Mouse (Mus musculus) ovary, postnatal 36 days (tissue): ENCODE results near the gene Gng7.
"Not testable (repeated sequence)": the region's sequence is repeated elsewhere in the genome, so short reads cannot be mapped to it uniquely, and the experiment has no call there.

Experiments
- DNase-seq: peaks from one replicate; pipeline ENCODE4 v3.0.0; 2022; ENCODE audit warnings: low spot score, mixed read lengths

Gene Gng7

DNA sequence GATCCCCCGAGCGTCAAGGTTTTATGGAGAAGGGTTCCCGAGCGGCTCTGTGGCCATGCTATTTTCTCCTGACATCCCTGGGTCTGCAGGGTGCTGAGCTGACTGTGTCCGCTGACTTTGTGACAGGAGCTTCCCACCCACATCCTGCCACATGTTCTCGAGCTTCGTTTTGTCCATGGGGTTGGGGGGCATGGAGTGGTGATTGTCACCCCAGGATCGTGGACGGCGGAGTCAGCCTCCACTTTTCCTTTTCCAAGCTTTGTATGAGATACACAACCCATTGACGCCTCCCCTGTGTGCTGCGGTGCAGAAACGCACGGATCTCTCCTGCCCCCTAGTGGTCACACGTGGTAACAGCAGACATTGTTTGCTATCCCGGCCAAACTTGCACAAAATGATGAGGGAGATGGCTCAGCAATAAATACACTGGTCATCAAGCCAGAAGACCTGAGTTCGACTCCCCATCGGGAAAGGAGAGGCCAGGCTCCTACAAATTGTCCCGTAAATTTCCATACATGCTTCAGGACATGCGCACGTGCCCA is 19.6 kb downstream of the Gng7 start:
- DNase-seq = peak; percentile 77

DNA sequence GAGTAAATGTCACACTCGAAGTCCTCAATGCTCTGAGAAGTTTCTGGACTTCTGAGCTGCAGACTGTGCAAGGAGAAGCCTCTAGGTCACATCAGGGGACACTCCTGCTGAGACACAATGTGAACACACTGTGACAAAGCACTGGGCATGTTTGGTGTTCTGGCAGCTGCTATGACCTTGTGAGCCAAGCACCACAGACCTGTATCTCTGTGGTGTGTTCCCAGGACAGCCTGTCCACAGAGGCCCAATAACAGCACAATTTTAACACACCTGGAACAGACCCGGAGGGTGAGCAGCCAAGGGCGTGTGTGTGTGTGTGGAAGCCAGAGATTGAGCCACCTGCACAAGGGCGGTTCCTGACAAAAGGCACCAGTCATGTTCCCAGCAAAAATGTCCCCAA is 20.1 kb downstream of the Gng7 start:
- no peak for DNase-seq

DNA sequence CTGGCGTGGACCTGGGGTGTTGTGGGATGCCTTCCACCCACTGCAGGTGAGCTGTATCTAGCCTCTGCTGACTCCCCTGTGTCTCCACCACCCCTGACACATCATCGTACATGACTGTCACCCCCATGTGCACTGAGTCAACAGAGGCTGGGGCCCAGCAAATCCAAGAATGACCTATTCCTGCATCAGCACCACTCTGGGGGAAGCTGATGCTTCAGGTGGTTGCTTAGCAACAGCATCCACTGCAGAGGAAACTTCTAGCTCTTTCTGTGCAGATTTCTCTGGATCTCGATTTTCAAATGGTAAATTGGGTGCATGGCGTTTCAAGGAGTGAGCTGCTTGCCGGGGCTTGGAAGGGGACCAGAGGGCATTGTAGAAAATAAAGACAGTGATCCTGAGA is 21.5 kb downstream of the Gng7 start:
- no peak for DNase-seq

DNA sequence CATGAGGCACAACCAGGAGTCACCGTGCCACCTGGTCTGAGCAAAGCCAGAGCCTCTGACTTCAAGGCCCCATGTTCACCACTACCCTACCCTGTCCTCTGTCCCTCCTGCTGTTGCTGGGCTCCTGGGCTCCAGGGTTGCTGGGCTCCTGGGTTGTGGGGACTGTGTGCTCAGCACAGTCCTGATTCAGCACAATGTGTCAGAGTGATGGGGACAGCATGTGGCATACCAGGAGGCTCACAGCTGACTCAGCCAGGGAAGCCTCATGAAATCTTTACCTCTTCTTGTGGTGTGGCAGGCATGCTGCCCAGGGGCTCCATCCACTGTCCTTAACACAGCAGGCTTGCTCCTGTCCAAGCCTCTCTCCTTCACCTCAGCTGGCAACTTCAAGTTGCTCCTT is 22.8 kb downstream of the Gng7 start:
- no peak for DNase-seq

DNA sequence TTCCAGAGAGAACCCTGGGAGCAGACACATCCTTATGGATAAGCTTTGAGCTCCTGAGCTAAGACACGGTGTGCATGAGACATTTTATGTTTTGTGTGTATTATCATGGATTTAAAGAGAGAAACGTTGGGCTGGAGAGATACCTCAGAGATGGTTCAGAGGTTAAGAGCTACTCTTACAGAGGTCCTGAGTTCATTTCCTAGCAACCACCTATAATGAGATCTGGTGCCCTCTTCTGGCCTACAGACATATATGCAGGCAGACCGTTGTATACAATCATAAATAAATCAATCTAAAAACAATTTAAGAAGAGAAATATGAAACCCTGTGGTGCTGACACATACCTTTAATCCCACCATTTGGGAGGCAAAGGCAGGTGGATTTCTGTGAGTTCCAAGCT is 23.7 kb downstream of the Gng7 start:
- DNase-seq = no peak

DNA sequence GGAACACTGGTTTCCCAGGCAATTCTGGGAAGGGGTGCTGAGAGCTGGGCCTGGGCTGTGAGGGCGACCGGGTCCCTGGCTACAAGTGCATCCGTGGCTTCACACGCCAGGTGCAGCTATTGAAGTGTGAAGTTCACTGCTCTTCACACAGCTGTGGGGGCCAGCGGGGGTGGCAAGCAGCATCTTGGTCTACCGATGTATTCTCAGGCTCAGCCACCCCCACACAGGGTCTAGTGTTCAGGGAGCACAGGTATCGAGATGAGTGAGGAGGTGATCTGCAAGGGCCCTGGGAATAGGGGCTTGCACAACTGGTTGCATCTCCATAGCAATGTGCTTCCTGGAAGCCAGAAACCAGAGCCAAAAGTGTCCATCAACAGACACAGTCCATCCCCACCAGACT is 24.3 kb downstream of the Gng7 start:
- no peak for DNase-seq

DNA sequence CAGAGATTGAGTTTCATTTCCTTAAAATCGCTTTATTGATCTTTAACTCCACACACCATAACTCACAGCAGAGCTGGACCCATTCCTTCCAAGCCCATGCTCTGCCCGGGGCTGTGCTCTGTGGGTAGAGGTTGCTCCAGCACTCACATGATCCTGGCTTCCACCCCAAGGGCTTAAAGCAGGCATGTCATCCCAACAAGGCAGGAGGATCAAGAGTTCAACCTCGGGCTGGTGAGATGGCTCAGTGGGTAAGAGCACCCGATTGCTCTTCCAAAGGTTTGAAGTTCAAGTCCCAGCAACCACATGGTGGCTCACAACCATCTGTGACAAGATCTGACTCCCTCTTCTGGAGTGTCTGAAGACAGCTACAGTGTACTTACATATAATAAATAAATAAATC is 24.9 kb downstream of the Gng7 start:
- not testable (repeated sequence) for DNase-seq

DNA sequence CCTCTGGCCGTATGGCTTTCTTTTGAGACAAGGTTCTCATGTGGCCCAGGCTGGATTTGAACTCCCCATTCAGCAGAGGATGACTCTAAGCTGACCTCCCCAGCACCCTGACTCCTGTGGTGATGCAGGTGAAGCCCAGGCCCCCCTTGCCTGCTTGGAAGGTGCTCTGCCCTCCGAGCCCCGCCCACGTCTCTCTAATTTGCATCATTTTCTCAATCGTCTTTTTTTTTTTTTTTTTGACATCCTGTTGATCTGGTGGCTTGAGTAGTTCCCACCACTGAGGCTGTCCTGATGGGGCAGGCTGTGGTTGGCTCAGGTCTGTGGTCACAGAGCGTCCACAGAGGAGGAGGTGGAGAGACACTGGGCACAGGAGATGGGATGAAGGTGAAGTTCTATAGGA is 25.3 kb downstream of the Gng7 start:
- no peak for DNase-seq

DNA sequence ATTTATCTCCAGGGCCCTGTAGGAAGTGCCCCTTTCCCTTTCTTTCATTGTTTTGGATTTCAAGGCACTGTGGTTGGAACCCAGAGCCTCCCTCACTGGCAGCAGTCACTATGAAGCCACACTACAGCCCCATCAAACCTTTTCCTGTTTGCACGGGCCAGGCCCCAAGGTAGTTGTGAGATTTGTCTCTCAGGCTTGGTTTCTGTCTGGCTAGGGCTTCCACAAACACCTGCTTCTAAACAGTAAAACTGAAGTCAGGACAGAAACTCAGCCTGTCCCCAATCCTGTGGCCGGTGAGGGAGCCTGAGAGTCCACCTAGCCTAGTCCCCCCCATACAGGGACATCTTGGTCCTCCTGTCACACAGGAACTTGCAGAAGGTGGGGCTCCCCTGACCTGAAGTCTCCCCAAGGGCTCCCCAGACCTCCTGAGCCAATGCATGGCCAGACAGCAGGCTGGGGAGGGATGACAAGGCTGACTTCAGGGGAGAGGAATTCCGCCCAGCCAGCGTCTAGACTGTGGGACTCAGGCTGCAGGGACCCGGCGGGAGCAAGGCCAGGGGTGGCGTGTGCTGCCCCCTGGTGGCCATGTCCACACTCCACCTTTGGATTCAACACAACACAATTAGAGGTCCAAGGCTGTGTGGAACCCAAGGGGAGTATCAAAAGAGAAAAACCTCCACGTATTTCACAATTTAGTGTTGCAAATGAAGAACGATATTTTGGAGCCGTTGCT is 26.9 kb downstream of the Gng7 start:
- peak; percentile 85 for DNase-seq

DNA sequence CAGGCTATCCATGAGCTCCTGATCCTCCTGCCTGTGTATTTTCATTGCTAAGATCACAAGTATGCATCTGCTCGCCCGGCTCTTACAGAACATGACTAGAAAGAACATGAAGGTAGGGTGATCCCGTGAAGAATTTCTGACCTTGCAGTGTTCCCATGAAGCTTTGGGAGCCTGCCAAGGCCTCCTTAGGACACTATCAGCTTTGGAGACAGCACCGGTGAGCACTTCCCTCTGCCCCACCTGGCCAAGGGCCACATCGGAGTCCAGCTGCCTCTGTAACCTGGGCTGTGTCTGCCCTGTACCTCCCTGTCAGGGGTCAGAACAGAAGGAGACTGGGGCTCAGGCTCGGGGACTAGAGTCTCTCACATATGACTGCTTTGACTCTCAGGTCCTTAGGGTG is 28.0 kb downstream of the Gng7 start:
- DNase-seq = peak; percentile 51

DNA sequence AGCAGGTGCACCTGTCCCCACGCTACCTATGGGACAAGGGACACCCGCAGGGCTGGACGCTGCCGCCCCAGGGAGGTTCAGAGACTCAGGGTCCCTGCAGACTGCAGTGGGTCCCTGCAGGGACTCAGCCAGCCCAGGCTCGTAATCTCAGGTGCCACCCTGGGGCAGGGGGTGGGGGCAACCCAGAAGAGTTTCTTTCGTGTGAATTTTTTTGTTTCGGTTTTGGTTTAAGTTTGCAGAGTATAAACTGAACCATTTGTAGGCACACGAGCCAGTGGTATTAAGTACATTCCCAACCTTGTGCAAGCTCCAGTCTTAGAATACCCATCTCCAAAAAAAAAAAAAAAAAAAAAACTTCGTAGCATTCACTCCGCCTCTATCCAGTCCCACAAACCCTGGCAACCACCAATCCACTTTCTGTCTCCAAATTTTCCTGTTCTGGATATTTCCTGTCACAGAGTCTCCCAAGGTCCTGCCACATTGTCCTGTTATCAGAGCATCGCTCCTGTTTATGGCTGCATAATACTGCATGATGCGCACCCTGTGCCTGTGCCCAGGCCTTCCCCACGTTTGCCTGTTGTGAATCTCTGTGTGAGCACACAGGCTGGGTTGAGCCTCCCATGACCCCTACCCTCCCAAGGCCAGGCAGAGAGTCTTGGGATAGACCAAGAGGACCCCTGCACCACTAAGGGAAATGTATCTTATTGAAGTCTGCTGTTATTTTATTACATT is 28.6 kb downstream of the Gng7 start:
- no peak for DNase-seq

DNA sequence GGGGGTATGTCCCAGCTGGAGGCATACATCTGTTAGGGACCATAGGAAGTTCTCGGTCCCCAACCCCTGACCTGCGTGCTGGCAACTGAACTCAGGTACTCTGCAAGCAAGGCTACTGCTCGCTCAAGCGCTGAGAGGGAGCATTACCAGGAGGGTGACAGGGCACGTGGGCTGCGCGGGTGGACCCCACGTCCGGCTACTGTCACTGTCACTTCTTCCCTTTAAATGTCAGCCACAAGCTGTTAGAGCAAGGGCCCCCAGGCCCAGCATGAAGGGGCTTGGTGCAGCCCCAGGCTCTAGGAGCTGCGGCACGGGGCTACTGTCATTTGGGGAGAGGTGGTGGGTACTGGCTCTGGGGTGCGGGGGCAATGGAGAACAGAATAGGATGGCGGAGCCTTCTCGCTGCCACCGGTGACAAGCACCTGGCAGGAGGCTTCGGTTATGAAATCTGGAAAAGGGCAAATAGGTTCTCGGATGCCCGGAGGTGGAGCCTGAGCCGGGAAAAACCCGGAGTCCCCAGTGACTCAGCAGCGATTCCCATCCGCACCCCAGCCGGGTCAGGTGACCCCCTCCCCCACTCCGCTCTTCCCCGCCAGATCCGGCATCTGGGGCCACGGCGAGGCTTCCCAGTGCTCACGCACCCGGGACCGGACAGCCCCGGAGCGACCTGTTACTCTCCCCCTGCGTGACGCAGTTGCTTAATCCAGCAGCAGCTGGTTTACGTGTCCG is 29.3 kb downstream of the Gng7 start:
- peak; percentile 49 for DNase-seq

DNA sequence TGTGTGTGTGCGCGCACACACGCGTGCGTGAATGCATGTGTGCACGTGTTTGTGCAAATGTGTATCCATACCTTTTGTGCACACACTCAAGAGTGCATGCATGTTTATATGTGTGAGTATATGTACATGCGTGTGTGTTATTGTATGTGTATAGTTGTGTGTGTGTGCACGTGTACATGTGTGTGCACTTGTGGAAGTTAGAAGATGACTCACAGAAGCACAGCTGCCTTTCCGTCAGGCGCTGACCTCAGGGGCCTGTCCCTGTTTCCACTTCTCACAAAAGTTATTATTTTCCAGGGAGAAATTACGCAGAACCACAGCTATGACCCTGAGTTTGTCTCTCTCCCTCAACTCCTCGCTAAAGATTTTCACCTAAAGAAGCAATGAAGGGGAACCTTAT is 30.5 kb downstream of the Gng7 start:
- DNase-seq = no peak

DNA sequence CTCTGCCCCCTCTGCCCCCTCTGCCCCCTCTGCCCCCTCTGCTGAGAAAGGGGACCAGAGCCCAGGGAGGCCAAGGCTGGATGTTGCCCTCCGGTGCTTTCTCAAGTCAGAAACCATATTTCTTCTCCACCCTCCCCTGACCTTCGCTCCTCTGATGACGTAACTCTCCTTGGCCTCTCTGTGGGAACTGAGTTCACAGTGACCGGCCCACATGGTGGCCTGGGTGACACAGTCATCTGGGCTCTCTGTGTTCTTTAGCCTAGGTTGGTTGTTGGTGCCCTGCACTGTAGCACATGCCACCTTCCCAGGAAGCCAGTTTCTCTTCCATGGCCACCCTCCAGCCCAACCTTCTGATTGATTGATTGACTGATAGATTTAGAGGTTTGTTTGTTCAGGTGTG is 32.4 kb downstream of the Gng7 start:
- no peak for DNase-seq

DNA sequence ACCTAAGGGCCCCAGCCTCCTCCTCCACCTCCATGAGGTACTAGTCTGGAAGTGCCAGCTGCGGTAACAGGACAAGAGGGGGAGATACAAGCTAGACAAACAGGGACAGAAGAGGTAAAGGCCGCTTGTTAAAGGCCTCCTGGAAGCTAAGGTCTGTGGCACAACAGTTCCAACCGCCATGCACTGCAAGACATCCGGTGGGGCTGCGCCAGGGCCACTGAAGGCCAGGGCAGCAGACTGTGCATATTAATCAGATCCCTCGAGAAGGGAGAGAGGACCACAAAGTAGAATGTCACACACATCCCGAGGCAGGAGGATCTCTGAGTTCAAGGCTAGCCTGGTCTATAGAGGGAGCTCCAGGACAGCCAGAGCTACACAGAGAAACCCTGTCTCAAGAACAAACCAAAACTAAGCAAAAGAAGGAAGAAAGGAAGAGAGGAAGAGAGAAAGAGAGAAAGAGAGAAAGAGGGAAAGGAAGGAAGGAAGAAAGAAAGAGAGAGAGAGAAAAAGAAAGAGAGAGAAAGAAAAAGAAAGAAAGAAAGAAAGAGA is 33.1 kb downstream of the Gng7 start:
- no peak for DNase-seq

DNA sequence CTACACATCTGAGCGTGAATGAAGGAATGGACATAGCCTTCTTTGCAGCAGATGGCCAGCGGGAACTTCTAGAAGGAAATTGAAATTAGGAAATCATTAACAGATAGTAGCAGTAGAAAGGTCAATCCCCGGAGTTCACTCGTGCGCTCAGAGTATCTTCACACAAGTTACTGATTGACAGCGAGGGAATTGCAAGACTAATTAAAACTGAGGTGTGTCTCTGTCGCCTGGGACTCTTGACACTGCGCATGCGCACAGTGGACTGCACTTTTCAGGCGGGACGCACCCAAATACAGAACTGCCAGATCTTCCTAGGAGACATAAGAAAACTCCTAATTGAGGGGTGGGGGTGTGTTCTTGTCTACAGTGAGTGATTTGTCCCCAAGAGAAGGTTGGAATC is 39.3 kb downstream of the Gng7 start:
- no peak for DNase-seq

DNA sequence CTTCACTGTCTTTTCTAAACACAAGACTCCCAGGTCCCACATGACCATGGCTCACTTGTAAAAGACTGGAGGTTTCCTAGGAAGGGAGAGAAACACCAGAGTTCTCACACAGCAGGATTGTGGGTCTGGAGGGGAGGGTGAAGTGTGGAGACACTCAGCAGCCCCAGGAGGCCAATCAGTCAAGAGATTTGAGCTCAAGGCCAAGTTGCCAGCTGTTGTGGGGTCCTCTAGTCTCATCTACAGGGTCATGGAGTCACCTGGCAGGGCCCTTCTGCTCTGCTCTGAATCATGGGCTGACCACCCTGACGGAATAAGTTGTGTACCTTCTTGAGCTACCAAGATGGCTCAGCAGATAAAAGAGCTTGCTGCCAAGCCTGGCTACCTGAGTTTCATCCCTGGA is 41.0 kb downstream of the Gng7 start:
- no peak for DNase-seq

DNA sequence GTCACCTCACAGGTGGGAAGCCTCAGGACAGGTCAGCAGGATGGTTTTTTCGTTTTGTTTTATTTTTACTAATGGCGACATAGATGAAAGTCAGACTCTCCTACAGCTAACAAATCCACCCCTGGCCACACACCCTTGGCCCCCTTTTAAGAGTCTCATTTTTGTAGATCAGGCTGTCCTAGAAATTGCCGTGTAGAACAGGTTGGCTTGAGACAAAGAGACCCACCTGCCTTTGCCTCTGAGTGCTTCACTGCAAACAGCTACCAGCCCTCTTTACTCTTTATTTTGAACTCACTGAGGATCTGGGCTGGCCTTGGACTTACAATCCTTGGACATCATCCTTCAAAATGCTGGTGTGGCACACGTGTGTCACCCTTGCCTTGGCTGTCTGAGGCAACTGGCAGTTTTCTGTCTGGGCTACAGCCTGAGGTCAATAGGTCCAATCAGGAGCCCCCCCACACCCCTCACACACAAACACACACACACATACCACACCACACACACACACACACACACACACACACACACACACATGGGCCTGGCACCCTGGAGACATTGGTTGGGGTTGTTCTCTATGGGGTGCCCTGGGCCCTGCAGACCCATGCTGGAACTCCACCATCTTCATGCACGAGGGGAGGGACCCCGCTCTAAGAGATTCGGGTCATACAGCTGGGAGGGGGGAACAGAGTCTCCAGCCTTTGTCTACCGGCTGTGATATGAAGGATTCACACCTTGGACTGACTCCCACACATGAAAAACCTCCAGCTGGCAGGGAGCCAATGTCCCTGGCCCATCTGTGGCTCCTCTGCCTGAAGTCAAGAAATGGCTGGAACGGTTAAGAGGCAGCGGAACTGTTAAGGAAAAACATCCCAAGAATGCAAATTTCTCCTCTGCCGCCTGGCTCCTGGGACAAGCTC is 42.4 kb downstream of the Gng7 start:
- DNase-seq = peak; percentile 63

DNA sequence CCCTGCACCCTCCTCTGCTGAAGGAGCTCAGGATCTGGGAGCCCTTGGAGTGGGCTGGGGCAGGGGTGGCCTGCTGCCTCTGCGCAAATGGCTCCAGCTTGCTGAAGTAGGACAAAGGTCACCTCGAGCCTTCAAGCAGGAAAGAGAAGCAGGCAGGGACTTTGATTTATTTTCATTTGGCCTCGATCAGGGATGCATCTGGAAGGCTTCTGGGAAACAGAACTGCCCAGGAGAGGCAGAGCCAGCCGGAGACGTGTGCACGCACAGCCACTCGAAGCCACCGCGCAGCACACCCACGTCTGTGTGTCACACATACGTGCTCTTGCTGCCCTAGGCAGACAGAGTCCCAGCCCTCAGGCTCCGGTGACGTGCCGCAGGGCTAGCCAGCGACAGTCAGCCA is 43.2 kb downstream of the Gng7 start:
- DNase-seq = no peak

DNA sequence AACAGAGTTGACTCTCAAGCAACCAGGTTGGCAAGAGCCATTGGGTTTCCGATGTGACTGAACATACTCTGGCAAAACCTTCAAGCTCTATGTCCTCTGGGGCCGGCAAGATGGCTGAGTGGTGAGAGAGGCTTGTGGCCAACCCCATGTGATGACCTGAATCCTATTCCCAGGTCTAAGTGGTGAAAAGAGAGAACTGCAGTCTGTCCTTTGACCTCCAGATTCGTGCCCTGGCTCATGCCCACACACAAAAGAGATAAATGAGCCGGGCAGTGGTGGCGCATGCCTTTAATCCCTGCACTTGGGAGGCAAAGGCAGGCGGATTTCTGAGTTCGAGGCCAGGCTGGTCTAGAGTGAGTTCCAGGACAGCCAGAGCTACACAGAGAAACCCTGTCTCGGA is 44.6 kb downstream of the Gng7 start:
- DNase-seq = no peak

DNA sequence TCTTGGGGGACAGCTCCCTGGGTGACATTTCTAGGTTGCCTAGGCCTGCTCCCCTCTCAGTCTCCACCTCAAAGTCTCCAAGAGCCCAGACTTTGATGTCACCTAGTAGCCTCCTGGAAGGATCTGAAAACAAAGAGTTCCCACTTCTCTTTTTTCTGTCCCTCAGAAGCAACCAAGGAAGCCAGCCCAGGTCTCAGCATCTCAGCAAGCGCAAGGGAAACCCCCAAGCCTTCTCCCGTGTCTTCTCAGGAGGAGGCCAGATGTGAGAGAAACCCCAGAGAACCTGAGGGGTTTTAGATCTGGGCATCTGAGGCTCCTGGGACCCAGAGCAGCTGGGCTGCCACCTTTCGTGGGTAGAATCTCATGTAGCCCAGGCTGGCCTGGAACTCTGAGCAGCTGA is 45.4 kb downstream of the Gng7 start:
- DNase-seq = no peak

DNA sequence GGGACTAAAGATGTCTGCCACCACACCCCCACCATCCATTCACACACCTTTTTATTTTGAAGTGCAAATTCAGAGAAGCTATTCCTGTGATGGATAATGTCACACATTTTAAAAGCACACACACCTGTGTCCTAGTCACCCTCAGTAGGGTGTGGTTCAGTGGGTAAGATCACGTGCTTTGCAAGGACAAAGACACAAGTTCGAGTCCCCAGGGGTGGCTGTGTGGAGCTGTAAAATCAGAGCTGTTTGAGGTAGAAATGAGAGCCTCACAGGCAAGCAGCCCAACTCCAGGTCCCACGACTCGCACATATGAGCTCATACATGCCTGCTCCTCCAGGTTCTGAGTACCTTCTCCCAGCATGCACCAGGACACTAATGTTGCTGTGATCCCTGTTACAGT is 46.6 kb downstream of the Gng7 start:
- no peak for DNase-seq
